Mouse (Mus musculus) thymus, postnatal 0 days (tissue): Measurements from ENCODE around the gene Nrxn2. TPM values are rescaled to one million over a fixed set of nuclear protein-coding genes. Genes with fewer than 3 reads are reported as not detected.

ENCODE experiments used
- DNase-seq: peaks from one replicate; pipeline ENCODE4 v3.0.0-alpha.2; 2015; ENCODE audit warnings: low spot score
- polyA plus RNA-seq: library from polyadenylated mRNA; unstranded; fragments of >200 nt; fragmentation: Nextera tagmentation; extraction: Ambion mirVana; gene quantifications from 2 replicates; pipeline ENCODE4 v1.2.1, GENCODE M21; 2015

Nrxn2 gene
- polyA plus RNA-seq, 1 experiment from 2014 or later, result 0.10 TPM

GRCm38 (mm10) chr19:6416124-6416770, 2.3 kb upstream of the Nrxn2 start:
- DNase-seq, result no peak

- no peak for DNase-seq
Observed at GRCm38 (mm10) chr19:6416894-6417761, 1.4 kb upstream of the Nrxn2 start.

- no peak for DNase-seq
Observed at GRCm38 (mm10) chr19:6418984-6419692, 607 bp downstream of the Nrxn2 start.

GRCm38 (mm10) chr19:6419805-6420310, 1.3 kb downstream of the Nrxn2 start:
- DNase-seq, result no peak

- no peak for DNase-seq
Observed at GRCm38 (mm10) chr19:6420481-6421210, 2.1 kb downstream of the Nrxn2 start.

- no peak for DNase-seq
Observed at GRCm38 (mm10) chr19:6421211-6421590, 2.7 kb downstream of the Nrxn2 start.

- DNase-seq, result no peak
Observed at GRCm38 (mm10) chr19:6422014-6422413, 3.5 kb downstream of the Nrxn2 start.

GRCm38 (mm10) chr19:6423241-6423640, 4.7 kb downstream of the Nrxn2 start:
- DNase-seq, result no peak

- no peak for DNase-seq
Observed at GRCm38 (mm10) chr19:6424137-6424881, 5.8 kb downstream of the Nrxn2 start.

- no peak for DNase-seq
Observed at GRCm38 (mm10) chr19:6425595-6425994, 7.1 kb downstream of the Nrxn2 start.

- peak; percentile 34 for DNase-seq
Observed at GRCm38 (mm10) chr19:6426703-6427500, 8.4 kb downstream of the Nrxn2 start.

GRCm38 (mm10) chr19:6427653-6428434, 9.3 kb downstream of the Nrxn2 start:
- no peak for DNase-seq

- DNase-seq, result peak; percentile 73
Observed at GRCm38 (mm10) chr19:6428501-6429200, 10.1 kb downstream of the Nrxn2 start.

- no peak for DNase-seq
Observed at GRCm38 (mm10) chr19:6443016-6443415, 24.5 kb downstream of the Nrxn2 start.

- DNase-seq, result no peak
Observed at GRCm38 (mm10) chr19:6445761-6446423, 27.4 kb downstream of the Nrxn2 start.

- DNase-seq, result no peak
Observed at GRCm38 (mm10) chr19:6446736-6447437, 28.4 kb downstream of the Nrxn2 start.

GRCm38 (mm10) chr19:6448752-6449151, 30.2 kb downstream of the Nrxn2 start:
- DNase-seq, result no peak
